Mouse (Mus musculus) B cell, adult 2 months (primary cell): ENCODE measurements around the gene Erich2.

Experiments
- DNase-seq, 2 experiments: peaks; one replicate each; pipeline ENCODE4 v3.0.0; 2022

Gene Erich2

GRCm38 (mm10) chr2:70508496-70508895 lies at the start of gene Erich2:
Erich2 (plus strand) TSS chr2:70508819.
- DNase-seq: no peak

GRCm38 (mm10) chr2:70463606-70464005 lies 45.0 kb upstream of the Erich2 start:
- DNase-seq: no peak

GRCm38 (mm10) chr2:70471136-70471535 lies 37.5 kb upstream of the Erich2 start:
- DNase-seq: no peak

- DNase-seq: peak; percentile 7 to 13
Measured at GRCm38 (mm10) chr2:70471861-70472620, 36.6 kb upstream of the Erich2 start.

- DNase-seq: no peak
Measured at GRCm38 (mm10) chr2:70497715-70498318, 10.8 kb upstream of the Erich2 start.

GRCm38 (mm10) chr2:70503436-70503835 lies 5.2 kb upstream of the Erich2 start:
- peak; percentile 20 to 21 for DNase-seq

GRCm38 (mm10) chr2:70505229-70505628 lies 3.4 kb upstream of the Erich2 start:
- no peak for DNase-seq

- peak; percentile 37 to 39 for DNase-seq
Measured at GRCm38 (mm10) chr2:70505896-70506295, 2.7 kb upstream of the Erich2 start.

- DNase-seq: no peak
Measured at GRCm38 (mm10) chr2:70506372-70506771, 2.2 kb upstream of the Erich2 start.

GRCm38 (mm10) chr2:70509021-70509632 lies 508 bp downstream of the Erich2 start:
- DNase-seq: peak; percentile 39 to 46

GRCm38 (mm10) chr2:70538283-70538682 lies 29.7 kb downstream of the Erich2 start:
- peak; percentile 77 to 78 for DNase-seq

GRCm38 (mm10) chr2:70550671-70551070 lies 42.1 kb downstream of the Erich2 start:
- DNase-seq: no peak

- peak; percentile 23 to 29 for DNase-seq
Measured at GRCm38 (mm10) chr2:70551446-70551845, 42.8 kb downstream of the Erich2 start.

GRCm38 (mm10) chr2:70552067-70552598 lies 43.5 kb downstream of the Erich2 start:
- no peak for DNase-seq

GRCm38 (mm10) chr2:70552772-70553171 lies 44.2 kb downstream of the Erich2 start, which contains the start of gene Gad1:
Gad1 (plus strand) TSS chr2:70553072.
- DNase-seq: no peak

- peak; percentile 63 to 71 for DNase-seq
Measured at GRCm38 (mm10) chr2:70553826-70554225, 45.2 kb downstream of the Erich2 start.

GRCm38 (mm10) chr2:70558112-70558842 lies 49.7 kb downstream of the Erich2 start:
- peak; percentile 91 to 93 for DNase-seq

- peak; percentile 81 for DNase-seq
Measured at GRCm38 (mm10) chr2:70558843-70559451, 50.3 kb downstream of the Erich2 start.

GRCm38 (mm10) chr2:70559520-70559919 lies 50.9 kb downstream of the Erich2 start:
- DNase-seq: peak; percentile 96 to 97

GRCm38 (mm10) chr2:70561077-70561795 lies 52.6 kb downstream of the Erich2 start:
- peak; percentile 75 to 76 for DNase-seq

GRCm38 (mm10) chr2:70562011-70562491 lies 53.4 kb downstream of the Erich2 start:
- DNase-seq: peak; percentile 50 to 59

- DNase-seq: no peak
Measured at GRCm38 (mm10) chr2:70562611-70562980, 54.0 kb downstream of the Erich2 start.
